8 mouse cellular contexts compared by ENCODE assay signal in genomic region chr13:25115429-25115881, GRCm38 (mm10). TPM values are rescaled to one million over a fixed set of nuclear protein-coding genes. Genes with fewer than 3 reads are reported as not detected.
DNase-seq lines count a peak whose midpoint lies in the region; ATAC-seq lines count a peak whose summit lies in the region.

No protein-coding gene starts in this region.

- H3K9me3 ChIP-seq in midbrain, embryonic 10.5 days (replicated peaks) = no peaks in the 10 kb centered on the region
- no peaks in the 10 kb centered on the region for H3K9me3 ChIP-seq in stomach, embryonic 14.5 days (ENCODE audit: control insufficient read depth, low read depth, low read length)

- peak; percentile 67 for ATAC-seq in granulocyte monocyte progenitor cell, adult 5-6 weeks (replicated peaks; ENCODE audit: poor library complexity, severe bottlenecking)
- no peak for ATAC-seq in stomach, embryonic 14.5 days (ENCODE audit: insufficient number of reproducible peaks, insufficient read depth, low FRiP score, low read depth)

- DNase-seq in embryo, embryonic 10 days (ENCODE audit: low spot score) = peak; percentile 54
- DNase-seq in embryo, embryonic 9.5 days (ENCODE audit: extremely low spot score) = no peak
- DNase-seq in cerebellum, postnatal 14 days = peak; percentile 55 to 63
- DNase-seq in kidney, adult 11 months = peak; percentile 88
- DNase-seq in left cerebral cortex, postnatal 14 days (ENCODE audit: low spot score in 2 of 2) = peak; percentile 78 to 88
- DNase-seq in midbrain, embryonic 10.5 days (ENCODE audit: low spot score) = peak; percentile 33

- 37% methylated on average over 12 of the region's 12 CpGs for WGBS in midbrain, embryonic 10.5 days
- 28% methylated on average over 12 of the region's 12 CpGs for WGBS in stomach, embryonic 14.5 days

- H3K27me3 ChIP-seq in midbrain, embryonic 10.5 days (ENCODE audit: low read depth, poor library complexity, severe bottlenecking) = peaks cover 5% of the 10 kb centered on the region
- H3K27me3 ChIP-seq in stomach, embryonic 14.5 days (ENCODE audit: control insufficient read depth, insufficient read depth, low read length) = no peaks in the 10 kb centered on the region

- H3K4me2 ChIP-seq in stomach, embryonic 14.5 days (replicated peaks; ENCODE audit: low read depth, low read length) = peak overlapping the region; percentile 65

- H3K4me3 ChIP-seq in midbrain, embryonic 10.5 days = peak overlapping the region; percentile 50
- peak overlapping the region; percentile 32 for H3K4me3 ChIP-seq in stomach, embryonic 14.5 days (ENCODE audit: low read depth, low read length)

- no peak overlapping the region; the same call in 1 of the 2 replicates for H3K9ac ChIP-seq in stomach, embryonic 14.5 days (replicated peaks; ENCODE audit: low read depth, low read length)

- intact Hi-C loops in left cerebral cortex, postnatal 14 days (cut with DNase I) = loop anchor here (1.0 to 2.0 kb wide), 2 partner anchors 61 to 91 kb away; no protein-coding TSS in a partner anchor

- peaks cover 7% of the 10 kb centered on the region for H3K4me1 ChIP-seq in midbrain, embryonic 10.5 days
- H3K4me1 ChIP-seq in stomach, embryonic 14.5 days (ENCODE audit: control insufficient read depth, insufficient read depth, low read length) = no peaks in the 10 kb centered on the region

- no peaks in the 10 kb centered on the region for H3K36me3 ChIP-seq in midbrain, embryonic 10.5 days
- no peaks in the 10 kb centered on the region for H3K36me3 ChIP-seq in stomach, embryonic 14.5 days (ENCODE audit: control insufficient read depth, insufficient read depth, low read length)

- H3K27ac ChIP-seq in midbrain, embryonic 10.5 days (replicated peaks) = peak overlapping the region; percentile 73
- H3K27ac ChIP-seq in stomach, embryonic 14.5 days (ENCODE audit: low read length) = no peak overlapping the region

RNA-seq across cellular contexts. Expression of gene Dcdc2a, which starts 59.7 kb away (rescaled TPM):
- not detected in 2 replicates for total RNA-seq in granulocyte monocyte progenitor cell, adult 5-6 weeks (2014; fragmentation: Nextera tagmentation)
- total RNA-seq in granulocyte monocyte progenitor cell, adult 5-6 weeks (2017) = not detected in 2 replicates
- total RNA-seq in left cerebral cortex, postnatal 14 days (2021) = 1 to 10 TPM; 3.5 to 8.5 TPM
- 1.7 and 1.8 TPM in 2 replicates for polyA plus RNA-seq in midbrain, embryonic 10.5 days (2016; fragmentation: Nextera tagmentation; extraction: Ambion mirVana)
- polyA plus RNA-seq in stomach, embryonic 14.5 days (2014; fragmentation: Nextera tagmentation; extraction: Ambion mirVana) = 0.22 and 1.3 TPM in 2 replicates

Comparison
In these comparisons a context has a peak if more than half of its experiments do, and no peak if none do; other contexts are left out.
1. RNA of gene Dcdc2a, which starts 59.7 kb away (total RNA-seq): 3.5 to 8.5 TPM in left cerebral cortex, postnatal 14 days; not detected in granulocyte monocyte progenitor cell, adult 5-6 weeks; every median in the first group is over 4 times any median in the second.